Mouse (Mus musculus) c-Kit-negative CD71-positive TER-119-positive erythroid progenitor cells, embryonic 14.5 days (primary cell): ENCODE results near the gene Rpl7a.

ENCODE experiments used
- DNase-seq: peaks from one replicate; pipeline ENCODE4 v3.0.0-alpha.2; 2013; ENCODE audit warnings: low read depth, low spot score

Gene Rpl7a

DNA sequence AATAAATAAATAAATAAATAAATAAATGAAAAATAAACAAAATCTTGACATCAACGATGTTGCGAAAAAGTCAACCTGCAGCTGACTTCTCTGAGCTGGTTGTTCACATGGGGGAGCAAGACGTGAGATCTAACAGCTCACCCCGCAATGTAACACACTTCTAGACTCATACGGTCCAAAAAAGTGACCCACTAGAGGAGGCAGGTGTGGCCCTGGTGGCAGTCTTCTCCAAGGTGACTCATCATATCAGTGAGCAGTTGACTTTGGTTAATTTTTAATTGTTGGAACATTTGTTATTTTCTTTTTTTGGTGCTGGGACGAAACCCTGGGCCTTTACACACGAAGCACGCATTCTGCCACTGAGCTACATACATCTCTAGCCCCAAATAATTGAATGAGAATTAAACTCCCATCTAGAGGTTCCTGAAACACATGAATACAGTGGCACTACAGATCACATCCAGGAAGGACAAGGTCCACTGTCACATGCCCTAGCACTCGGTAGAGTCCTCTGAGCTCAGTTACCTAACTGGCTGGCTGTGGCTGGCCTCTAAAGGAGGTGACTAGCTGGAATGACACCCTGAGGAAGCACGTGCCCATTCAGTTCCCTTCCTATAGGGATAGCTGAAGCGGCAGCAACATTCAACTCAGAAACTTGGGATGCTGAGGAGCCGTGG lies 46.4 kb downstream of the Rpl7a start:
- no peak for DNase-seq

DNA sequence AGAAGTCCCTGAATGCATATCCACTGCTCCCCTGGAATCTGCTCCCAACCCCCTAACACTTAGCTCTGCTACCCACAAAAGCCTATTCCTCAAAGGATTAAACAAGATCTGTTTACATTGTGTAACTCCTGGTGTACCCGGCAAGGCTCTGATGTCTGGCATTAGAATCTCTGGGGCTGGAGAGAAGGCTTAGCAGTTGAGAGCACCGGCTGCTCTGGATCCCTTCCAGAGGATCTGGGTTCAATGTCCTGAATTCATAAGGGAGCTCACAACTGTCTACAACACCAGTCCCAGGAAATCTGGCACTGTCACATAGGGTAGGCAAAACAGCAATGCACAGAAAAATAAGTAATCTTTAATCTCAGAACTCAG lies 46.9 kb downstream of the Rpl7a start:
- no peak for DNase-seq

- DNase-seq: no peak
Observed at GRCm38 (mm10) chr2:26960756-26961155, 50.2 kb downstream of the Rpl7a start.
